Mouse (Mus musculus) lung, adult 2 months (tissue): ENCODE data around the gene Dnah3. TPM values are rescaled to one million over a fixed set of nuclear protein-coding genes. Genes with fewer than 3 reads are reported as not detected.

Experiments used
- DNase-seq: peaks from one replicate; pipeline ENCODE4 v3.0.0; 2022
- H3K4me1 ChIP-seq: fragments of 200-500 bp; 2 replicates; pipeline ENCODE4 v1.6.1; 2011; ENCODE audit warnings: low read length; ENCODE audit not compliant: control insufficient read depth, insufficient read depth
- H3K4me3 ChIP-seq: fragments of 200-500 bp; replicated peaks from 2 replicates; pipeline ENCODE3; 2011; ENCODE audit warnings: low read depth, mild to moderate bottlenecking, control low read depth, low read length; ENCODE audit errors: extremely low read depth
- CTCF ChIP-seq: fragments of 200-500 bp; IDR thresholded peaks from 2 replicates; pipeline ENCODE4 v1.5.1; 2011; ENCODE audit warnings: mild to moderate bottlenecking, low read length, control low read depth; ENCODE audit not compliant: insufficient read depth
- POLR2A ChIP-seq: fragments of 200-500 bp; IDR thresholded peaks from 2 replicates; pipeline ENCODE4 v1.6.1; 2011; ENCODE audit warnings: low read depth, mild to moderate bottlenecking, control low read depth, low read length, borderline replicate concordance; ENCODE audit errors: extremely low read depth
- WGBS: fragments of 180-500 bp; shearing (Covaris S2); methylation state at CpG from one replicate; pipeline ENCODE4 v1.1.7; 2018; 5-methylcytosine and 5-hydroxymethylcytosine counted together
- polyA plus RNA-seq: library from polyadenylated mRNA; depleted of rRNA; stranded (reverse); fragments of >200 nt; gene quantifications from 2 replicates; pipeline ENCODE4 v1.2.3, GENCODE M21; 2012

Dnah3 gene
- polyA plus RNA-seq, 1 experiment: 7.6 TPM

DNA sequence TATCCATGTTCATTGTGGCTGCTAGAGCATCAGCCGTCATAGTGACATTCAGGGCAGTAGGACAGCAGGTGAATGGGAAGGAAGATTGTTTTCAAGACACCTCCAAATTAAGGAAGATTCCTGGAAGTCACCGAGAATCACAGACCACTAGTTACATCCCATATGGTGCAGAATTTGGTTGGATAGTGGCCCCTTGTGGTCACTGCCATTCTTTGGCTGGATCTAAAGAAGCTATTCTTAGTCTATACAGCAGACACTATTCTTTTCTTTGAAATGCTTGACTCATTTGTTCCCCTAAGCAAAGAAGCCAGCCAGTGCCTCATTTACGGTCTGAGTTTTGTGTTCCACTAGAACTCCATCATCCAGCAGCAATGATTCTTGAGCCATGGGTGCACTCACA lies 9.9 kb upstream of the Dnah3 start:
- Histone ChIP-seq H3K4me1 (peaks cover 5% of the 10 kb centered on the region; the same call in 1 of the 2 replicates), H3K4me3 (no peak overlapping the region)
- TF ChIP-seq POLR2A (no peak), CTCF (no peak)
- no peak for DNase-seq
- WGBS: 74% methylated on average over 3 of the region's 3 CpGs

DNA sequence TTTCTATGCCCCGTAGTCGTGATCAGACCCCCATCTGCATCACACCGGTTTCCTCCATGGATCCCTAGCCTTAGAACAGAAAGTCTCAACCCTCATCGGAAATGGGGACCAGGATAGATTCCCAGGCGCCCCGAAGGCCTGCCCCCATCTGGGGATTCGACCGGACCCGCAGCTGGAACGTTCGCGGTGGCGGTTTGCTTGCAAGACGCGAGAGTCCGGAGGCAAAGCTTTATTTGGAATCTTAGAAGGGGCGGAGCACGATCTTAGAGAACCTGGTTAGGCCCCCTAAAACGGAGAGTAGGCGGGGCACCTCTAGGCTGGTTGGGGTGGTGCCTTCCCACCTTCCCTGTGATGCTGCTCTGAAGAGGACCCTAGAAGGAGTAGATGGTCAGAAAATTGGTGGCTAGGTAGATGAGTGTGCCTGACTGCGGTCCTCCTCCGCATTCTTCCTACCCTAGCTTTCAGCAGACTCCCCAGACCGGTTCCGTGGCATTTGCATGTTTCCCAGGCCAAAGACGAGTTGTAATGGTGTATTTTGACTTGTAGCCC lies 8.0 kb upstream of the Dnah3 start:
- TF ChIP-seq CTCF (no peak), POLR2A (peak; percentile 63; the same call in 1 of the 2 replicates)
- peaks cover 5% of the 10 kb centered on the region for H3K4me1 ChIP-seq
- peak overlapping the region; percentile 96 for H3K4me3 ChIP-seq
- 7% methylated on average over 25 of the region's 25 CpGs for WGBS
- DNase-seq: peak; percentile 57

DNA sequence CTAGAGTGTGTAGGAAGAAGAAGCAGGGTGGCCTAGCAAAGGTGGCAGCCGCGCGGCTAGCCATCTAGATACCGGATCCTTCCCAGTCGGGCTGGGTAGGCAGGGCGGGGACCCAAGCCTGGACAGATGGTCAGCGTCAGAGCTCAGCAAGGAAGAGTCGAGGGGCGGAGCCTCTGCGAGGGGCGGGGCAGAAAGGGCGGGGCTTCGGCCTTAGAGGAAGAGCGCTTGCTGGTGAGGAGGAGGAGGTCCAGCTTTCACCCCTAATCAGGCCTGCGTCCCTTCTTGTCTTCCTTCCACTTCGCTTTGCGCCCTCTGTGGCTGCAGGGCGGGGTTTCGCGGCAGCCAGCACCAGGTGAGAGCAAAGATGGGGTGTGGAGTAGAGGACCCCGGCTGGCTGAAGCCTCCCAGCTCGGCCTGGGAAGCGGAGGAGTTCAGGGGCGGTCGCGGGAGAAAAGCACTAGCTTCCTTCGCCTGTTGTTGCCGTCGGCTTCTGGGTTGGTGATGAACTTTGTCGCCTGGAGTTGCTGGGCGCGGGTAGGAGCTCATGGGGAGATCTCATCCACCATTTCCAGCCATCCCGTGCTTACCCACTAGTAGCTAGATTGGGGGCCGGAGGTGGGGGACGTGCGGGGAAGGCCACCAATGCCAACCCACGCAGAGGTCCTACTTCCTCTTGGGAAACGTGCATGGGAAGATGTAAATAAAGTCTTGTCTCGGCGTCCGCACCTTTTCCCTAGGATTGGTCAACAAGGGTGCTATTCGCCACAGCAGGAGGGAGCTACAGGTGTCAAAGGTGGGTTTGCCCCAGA lies 7.3 kb upstream of the Dnah3 start, which contains the start of gene Tmem159:
Gene Tmem159 (plus strand): TSS at position 190 of the 809 bp plus-strand sequence.
- Histone ChIP-seq H3K4me3 (peak within 1 kb of the TSS; percentile 96), H3K4me1 (peaks cover 5% of the 10 kb centered on the region)
- no peak for TF ChIP-seq CTCF
- TF ChIP-seq POLR2A: peak; percentile 91; the same call in 1 of the 2 replicates
- under 1% methylated on average over 42 of the region's 42 CpGs for WGBS
- DNase-seq: peak; percentile 84

DNA sequence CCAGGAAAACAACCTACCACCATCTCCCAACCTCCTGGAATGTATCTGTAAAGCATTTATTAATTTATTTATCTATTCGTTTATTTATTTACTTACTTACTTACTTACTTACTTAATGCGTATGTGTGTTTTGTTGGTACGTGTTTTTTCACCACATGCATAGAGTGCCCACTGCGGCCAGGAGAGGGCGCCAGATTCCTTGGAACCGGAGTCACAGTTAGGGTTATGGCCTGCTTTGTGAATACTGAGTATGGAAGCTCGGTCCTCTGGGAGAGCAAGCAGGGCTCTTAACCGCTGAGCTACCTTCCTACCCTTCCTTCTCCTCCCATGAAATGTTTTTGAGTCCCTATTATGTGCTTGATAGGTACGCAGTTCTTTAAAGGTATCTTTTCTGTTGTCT lies 3.3 kb upstream of the Dnah3 start:
- peaks cover 2% of the 10 kb centered on the region for H3K4me1 ChIP-seq
- 16% methylated on average over 9 of the region's 9 CpGs for whole genome bisulfite sequencing
- peak; percentile 82 for DNase-seq
- no peak overlapping the region for H3K4me3 ChIP-seq
- TF ChIP-seq CTCF (peak; percentile 90), POLR2A (no peak)

DNA sequence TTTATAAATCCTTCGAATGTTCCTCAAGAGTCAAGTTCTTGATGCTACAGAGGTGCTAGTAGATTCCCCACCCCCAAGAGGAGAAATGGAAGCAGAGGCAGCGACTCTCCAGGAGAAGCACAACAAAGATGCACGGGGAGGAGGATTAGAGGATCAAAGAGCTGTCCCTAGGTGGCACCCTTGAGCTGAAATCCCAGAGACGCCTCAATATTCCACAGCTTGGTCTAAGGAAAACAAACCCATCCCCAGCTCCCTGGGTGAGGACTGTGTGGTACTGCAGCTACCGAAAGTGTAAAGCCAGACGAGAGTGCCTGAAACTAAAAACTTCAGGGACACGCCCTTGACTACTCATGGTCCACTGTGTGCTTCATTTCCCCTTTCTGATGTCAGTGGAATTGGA lies 2.8 kb upstream of the Dnah3 start:
- no peaks in the 10 kb centered on the region; the same call in none of the 2 replicates for H3K4me1 ChIP-seq
- peak; percentile 68 for DNase-seq
- peak overlapping the region; percentile 9 for H3K4me3 ChIP-seq
- WGBS: 5% methylated on average over 7 of the region's 7 CpGs
- peak; percentile 63 for TF ChIP-seq CTCF
- no peak for TF ChIP-seq POLR2A

DNA sequence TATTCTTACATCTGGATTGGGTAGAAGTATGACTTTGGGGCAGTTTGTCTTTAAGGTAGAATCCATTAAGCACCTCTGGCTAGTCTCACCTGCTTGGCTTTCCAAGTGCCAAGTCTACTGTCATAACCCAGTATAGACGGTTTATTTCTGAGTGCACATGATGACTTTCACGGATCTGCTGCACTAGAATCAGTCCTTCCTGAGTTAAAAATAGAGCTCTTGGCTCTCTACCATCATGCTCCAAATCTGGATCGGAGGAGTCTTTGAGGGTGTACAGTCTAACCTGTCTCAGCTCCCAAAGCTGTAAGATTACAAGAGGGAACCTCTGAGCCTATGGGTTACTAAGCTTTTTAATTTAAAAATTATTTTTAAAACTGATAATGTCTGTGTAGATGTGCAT lies 864 bp downstream of the Dnah3 start:
- Histone ChIP-seq H3K4me1 (no peaks in the 10 kb centered on the region; the same call in none of the 2 replicates), H3K4me3 (no peak overlapping the region)
- DNase-seq: no peak
- no peak for TF ChIP-seq CTCF
- no peak for TF ChIP-seq POLR2A
- WGBS: 63% methylated on average over 3 of the region's 3 CpGs

DNA sequence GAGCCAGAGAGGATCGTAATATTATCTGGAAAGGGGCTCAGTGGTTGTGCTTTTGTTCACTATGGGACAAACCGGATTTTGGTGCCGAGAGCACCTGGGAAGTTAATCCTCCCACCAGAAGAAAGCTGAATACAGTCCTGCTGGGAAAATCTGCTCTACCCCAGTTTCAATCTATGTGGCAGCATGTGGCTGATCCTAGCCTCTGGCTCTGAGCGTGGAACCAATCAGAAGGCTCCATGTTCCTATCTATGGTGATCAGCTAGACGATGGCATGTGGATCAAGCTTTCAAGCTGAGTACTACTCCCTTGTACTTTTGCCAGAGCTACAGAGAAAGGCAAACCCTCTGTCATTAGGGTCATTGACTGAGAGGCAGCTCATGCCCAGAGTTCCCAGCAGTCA lies 2.0 kb downstream of the Dnah3 start:
- Histone ChIP-seq H3K4me3 (no peak overlapping the region), H3K4me1 (no peaks in the 10 kb centered on the region; the same call in 1 of the 2 replicates)
- DNase-seq: no peak
- WGBS: 56% methylated on average over 5 of the region's 5 CpGs
- TF ChIP-seq POLR2A: no peak
- no peak for TF ChIP-seq CTCF

DNA sequence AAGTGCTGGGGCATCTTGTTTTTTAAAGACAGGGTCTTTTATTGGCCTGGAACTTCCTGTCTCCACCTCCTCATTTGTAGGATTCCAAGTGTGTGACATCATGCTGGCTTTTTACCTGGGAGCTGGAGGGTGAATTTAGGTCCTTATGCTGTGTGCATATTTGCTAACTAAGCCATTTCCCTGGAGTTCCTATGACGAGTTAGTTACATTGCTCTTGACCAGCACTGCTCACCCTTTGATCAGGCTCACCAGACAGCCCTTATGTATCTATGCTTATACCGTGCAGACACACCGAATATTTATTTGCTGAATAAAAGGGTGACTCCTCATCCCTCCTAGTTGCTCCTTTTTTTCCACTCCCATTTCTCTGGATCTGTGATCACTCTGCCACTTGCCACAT lies 14.9 kb downstream of the Dnah3 start:
- WGBS: 56% methylated on average over 3 of the region's 3 CpGs
- Histone ChIP-seq H3K4me1 (no peaks in the 10 kb centered on the region), H3K4me3 (no peak overlapping the region)
- no peak for TF ChIP-seq CTCF
- no peak for TF ChIP-seq POLR2A
- no peak for DNase-seq

DNA sequence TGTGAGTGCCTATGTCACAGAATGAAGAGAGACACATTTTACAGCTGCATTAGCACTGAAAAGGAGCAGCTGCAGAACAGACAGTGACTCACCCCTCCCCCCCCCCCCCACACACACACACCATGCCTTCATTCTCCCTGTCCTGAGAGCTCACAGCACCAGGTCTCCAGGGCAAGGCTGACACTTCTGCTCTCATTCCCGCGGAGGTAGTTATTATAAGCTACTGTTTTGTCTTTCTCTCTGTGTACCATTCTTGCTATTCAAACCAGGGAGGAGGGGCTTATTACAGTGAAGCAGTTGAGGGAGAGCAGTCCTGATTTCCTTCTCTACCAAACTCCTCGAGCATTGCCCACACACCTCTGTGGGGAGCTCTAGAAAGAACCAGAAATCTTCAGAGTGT lies 25.9 kb downstream of the Dnah3 start:
- no peak for DNase-seq
- no peaks in the 10 kb centered on the region for H3K4me1 ChIP-seq
- no peak overlapping the region for H3K4me3 ChIP-seq
- no peak for TF ChIP-seq CTCF
- no peak for TF ChIP-seq POLR2A
- 30% methylated on average over 3 of the region's 3 CpGs for WGBS

DNA sequence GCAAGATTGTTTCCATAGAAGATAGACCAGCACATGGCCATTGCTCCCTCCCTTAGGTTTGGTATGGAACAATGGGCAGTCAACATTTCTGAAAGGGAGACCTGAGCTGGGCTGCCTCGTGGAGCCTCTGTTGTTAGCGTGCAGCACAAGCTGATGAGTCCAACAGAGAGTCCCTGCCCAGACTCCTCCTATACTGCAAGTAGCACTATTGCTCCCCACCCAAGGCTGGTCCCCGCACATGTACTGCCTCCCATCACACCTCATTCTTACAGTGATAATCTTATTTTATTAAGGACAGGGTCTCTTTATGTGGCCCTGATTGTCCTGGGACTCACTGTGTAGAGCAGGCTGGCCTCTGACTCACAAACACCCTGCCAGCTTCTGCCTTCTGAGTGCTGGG lies 27.0 kb downstream of the Dnah3 start:
- no peak for TF ChIP-seq CTCF
- TF ChIP-seq POLR2A: no peak
- WGBS: 75% methylated on average over 3 of the region's 3 CpGs
- DNase-seq: no peak
- no peaks in the 10 kb centered on the region for H3K4me1 ChIP-seq
- no peak overlapping the region for H3K4me3 ChIP-seq
